Mouse (Mus musculus) heart, adult 2 months (tissue): ENCODE results near the gene Phactr2. TPM values are rescaled to one million over a fixed set of nuclear protein-coding genes. Genes with fewer than 3 reads are reported as not detected.

Experiments used
- DNase-seq, 2 experiments: peaks; one replicate each; pipeline ENCODE4 v3.0.0; 2021
- H3K27ac ChIP-seq: fragments of 200-600 bp; 2 replicates; pipeline ENCODE4 v1.8.1; 2022
- H3K27me3 ChIP-seq: fragments of 200-500 bp; 2 replicates; pipeline ENCODE4 v1.6.1; 2012; ENCODE audit warnings: mild to moderate bottlenecking, low read length, inconsistent platforms, mixed read lengths; ENCODE audit not compliant: control insufficient read depth, insufficient read depth
- H3K36me3 ChIP-seq: fragments of 200-500 bp; 2 replicates; pipeline ENCODE4 v1.6.1; 2012; ENCODE audit warnings: low read length, inconsistent platforms; ENCODE audit not compliant: control insufficient read depth, insufficient read depth
- H3K4me1 ChIP-seq: fragments of 200-500 bp; 2 replicates; pipeline ENCODE4 v1.6.1; 2011; ENCODE audit warnings: low read length; ENCODE audit not compliant: control insufficient read depth, insufficient read depth
- H3K4me3 ChIP-seq: fragments of 200-600 bp; 2 replicates; pipeline ENCODE4 v1.8.1; 2022
- H3K79me2 ChIP-seq: fragments of 200-500 bp; replicated peaks from 2 replicates; pipeline ENCODE4 v1.6.1; 2012; ENCODE audit warnings: mild to moderate bottlenecking, inconsistent platforms, low read length, moderate library complexity, mixed read lengths; ENCODE audit not compliant: control insufficient read depth, insufficient read depth
- H3K9ac ChIP-seq: fragments of 200-500 bp; 2 replicates; pipeline ENCODE4 v1.6.1; 2012; ENCODE audit warnings: low read depth, mild to moderate bottlenecking, control low read depth, inconsistent platforms, low read length, mixed read lengths
- CTCF ChIP-seq: fragments of 200-600 bp; IDR thresholded peaks from 2 replicates; pipeline ENCODE4 v1.8.1; 2022; ENCODE audit warnings: antibody characterized with exemption, mild to moderate bottlenecking, moderate library complexity
- EP300 ChIP-seq: fragments of 200-500 bp; IDR thresholded peaks from 2 replicates; pipeline ENCODE4 v1.6.1; 2011; ENCODE audit warnings: low read depth, low read length, control low read depth; ENCODE audit not compliant: insufficient read depth
- POLR2A ChIP-seq: fragments of 200-500 bp; IDR thresholded peaks from 2 replicates; pipeline ENCODE4 v1.6.1; 2011; ENCODE audit warnings: mild to moderate bottlenecking, low read depth, low read length, control low read depth; ENCODE audit not compliant: insufficient read depth
- WGBS: fragments of 180-500 bp; shearing (Covaris S2); methylation state at CpG from one replicate; pipeline ENCODE4 v1.1.7; 2018; 5-methylcytosine and 5-hydroxymethylcytosine counted together
- intact Hi-C: fragments of 180-260 bp; cut with DNase I; formaldehyde crosslinking; loops from one replicate; pipeline ENCODE4 v1.15.1; 2025
- polyA plus RNA-seq: library from polyadenylated mRNA; depleted of rRNA; stranded (reverse); fragments of >200 nt; gene quantifications from 2 replicates; pipeline ENCODE4 v1.2.3, GENCODE M21; 2012
- total RNA-seq, 2 experiments: library from RNA; stranded (reverse); gene quantifications; 2 replicates each; pipeline ENCODE4 v1.2.3; 2021

The Phactr2 gene
- total and polyA plus RNA-seq, 3 experiments, result 15.2 to 49.3 (median 47.7) TPM

DNA sequence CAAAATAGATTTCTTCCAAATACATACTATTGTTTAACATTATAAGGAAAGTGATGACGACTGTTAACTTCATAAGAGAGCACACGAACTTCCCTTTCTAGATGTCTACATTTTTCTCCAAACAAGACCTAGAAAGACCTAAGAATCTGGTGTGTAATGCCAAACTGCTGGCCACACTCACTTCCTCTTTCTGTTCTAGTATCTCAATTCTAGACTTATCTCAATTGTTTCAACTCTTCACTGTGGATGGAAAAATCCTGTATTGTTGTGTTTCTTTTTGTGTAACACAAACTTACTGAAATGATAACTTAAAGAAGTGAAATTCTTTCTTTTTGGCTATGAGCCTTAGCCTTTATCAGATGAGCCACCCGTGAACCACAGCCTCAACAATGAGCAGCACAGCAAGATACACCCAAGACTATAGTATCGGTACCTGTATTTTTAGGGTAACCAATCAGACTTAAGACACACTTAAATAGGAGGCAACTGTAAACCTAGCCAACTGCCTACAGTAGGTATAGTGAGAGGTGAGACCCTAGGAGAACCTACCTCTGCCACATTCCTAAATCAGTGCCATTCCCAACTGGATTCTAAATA lies 289.9 kb downstream of the Phactr2 start:
- intact Hi-C loops, result no loop called here
- no peaks in the 10 kb centered on the region for H3K27me3 ChIP-seq
- no peaks in the 10 kb centered on the region; the same call in 1 of the 2 replicates for H3K4me1 ChIP-seq
- WGBS, result 53% methylated on average over 4 of the region's 4 CpGs
- no peak overlapping the region for H3K4me3 ChIP-seq
- no peak for DNase-seq
- no peak overlapping the region for H3K27ac ChIP-seq
- no peaks in the 10 kb centered on the region for H3K79me2 ChIP-seq
- H3K9ac ChIP-seq, result no peak overlapping the region
- H3K36me3 ChIP-seq, result peaks cover 4% of the 10 kb centered on the region
- TF ChIP-seq CTCF, result no peak
- TF ChIP-seq EP300, result no peak
- TF ChIP-seq POLR2A, result no peak

GRCm38 (mm10) chr10:13180211-13180610 lies 294.0 kb downstream of the Phactr2 start:
- no peaks in the 10 kb centered on the region for H3K27me3 ChIP-seq
- peaks cover 7% of the 10 kb centered on the region for H3K36me3 ChIP-seq
- H3K4me1 ChIP-seq, result no peaks in the 10 kb centered on the region; the same call in 1 of the 2 replicates
- intact Hi-C loops, result no loop called here
- no peak for DNase-seq
- no peak overlapping the region for H3K27ac ChIP-seq
- no peak overlapping the region for H3K4me3 ChIP-seq
- 78% methylated on average over 7 of the region's 7 CpGs for WGBS
- TF ChIP-seq CTCF, result no peak
- TF ChIP-seq POLR2A, result no peak
- no peak for TF ChIP-seq EP300
- H3K79me2 ChIP-seq, result no peaks in the 10 kb centered on the region
- no peak overlapping the region for H3K9ac ChIP-seq

GRCm38 (mm10) chr10:13177973-13178624 lies 296.1 kb downstream of the Phactr2 start, which contains the start of gene Zc2hc1b:
Zc2hc1b (minus strand) TSS chr10:13178023.
- H3K4me1 ChIP-seq, result no peaks in the 10 kb centered on the region
- H3K27me3 ChIP-seq, result no peaks in the 10 kb centered on the region
- TF ChIP-seq EP300 (no peak), POLR2A (no peak), CTCF (no peak)
- H3K4me3 ChIP-seq, result no peak within 1 kb of the TSS
- H3K79me2 ChIP-seq, result no peaks in the 10 kb centered on the region
- H3K36me3 ChIP-seq, result peaks cover 4% of the 10 kb centered on the region
- no peak for DNase-seq
- no peak within 1 kb of the TSS for H3K27ac ChIP-seq
- intact Hi-C loops, result loop anchor here (5.0 kb wide), 1 partner anchor 91 kb away; no protein-coding TSS in a partner anchor
- 63% methylated on average over 7 of the region's 7 CpGs for WGBS
- H3K9ac ChIP-seq, result no peak within 1 kb of the TSS

GRCm38 (mm10) chr10:13175866-13176265 lies 298.3 kb downstream of the Phactr2 start:
- no peaks in the 10 kb centered on the region for H3K27me3 ChIP-seq
- 88% methylated on average over 7 of the region's 7 CpGs for WGBS
- H3K4me3 ChIP-seq, result no peak overlapping the region
- DNase-seq, result no peak
- H3K79me2 ChIP-seq, result no peaks in the 10 kb centered on the region
- TF ChIP-seq CTCF (no peak), EP300 (no peak), POLR2A (no peak)
- no peak overlapping the region for H3K27ac ChIP-seq
- intact Hi-C loops, result loop anchor here (5.0 kb wide), 1 partner anchor 89 kb away; no protein-coding TSS in a partner anchor
- peaks cover 4% of the 10 kb centered on the region for H3K36me3 ChIP-seq
- no peaks in the 10 kb centered on the region for H3K4me1 ChIP-seq
- no peak overlapping the region for H3K9ac ChIP-seq

- no peak overlapping the region for H3K27ac ChIP-seq
- H3K4me1 ChIP-seq, result no peaks in the 10 kb centered on the region
- intact Hi-C loops, result no loop called here
- WGBS, result 42% methylated on average over 10 of the region's 10 CpGs
- H3K36me3 ChIP-seq, result no peaks in the 10 kb centered on the region
- H3K4me3 ChIP-seq, result no peak overlapping the region
- no peaks in the 10 kb centered on the region for H3K27me3 ChIP-seq
- H3K79me2 ChIP-seq, result no peaks in the 10 kb centered on the region
- DNase-seq, result peak in 1 of 2 experiments; percentile 9
- TF ChIP-seq CTCF, result no peak
- TF ChIP-seq POLR2A, result no peak
- TF ChIP-seq EP300, result no peak
- H3K9ac ChIP-seq, result no peak overlapping the region
Measured at GRCm38 (mm10) chr10:13172798-13173221, 301.4 kb downstream of the Phactr2 start.

DNA sequence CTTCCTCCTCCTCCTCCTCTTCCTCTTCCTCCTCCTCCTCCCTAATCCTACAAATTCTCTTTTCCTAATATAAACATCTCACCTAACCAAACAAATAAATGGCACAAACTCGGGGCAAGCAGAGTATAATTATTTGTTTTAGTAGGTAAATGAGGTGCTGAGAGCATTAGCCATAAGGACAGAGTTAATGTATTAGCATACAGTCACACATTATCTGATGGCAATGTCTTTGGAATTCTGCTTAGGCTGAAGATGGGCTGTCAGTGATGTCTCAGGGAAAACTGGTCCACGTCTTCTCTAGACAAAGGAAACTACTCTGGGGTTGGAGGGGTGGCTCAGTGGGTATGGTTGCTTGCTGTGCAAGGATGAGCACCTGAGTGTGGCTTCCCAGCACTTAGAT lies 302.8 kb downstream of the Phactr2 start:
- H3K9ac ChIP-seq, result no peak overlapping the region
- no peak overlapping the region for H3K27ac ChIP-seq
- H3K4me1 ChIP-seq, result no peaks in the 10 kb centered on the region
- TF ChIP-seq EP300, result no peak
- no peak for TF ChIP-seq CTCF
- no peak for TF ChIP-seq POLR2A
- no peaks in the 10 kb centered on the region for H3K36me3 ChIP-seq
- no peaks in the 10 kb centered on the region for H3K27me3 ChIP-seq
- intact Hi-C loops, result no loop called here
- 64% methylated on average over 2 of the region's 2 CpGs for WGBS
- no peak overlapping the region for H3K4me3 ChIP-seq
- DNase-seq, result no peak
- no peaks in the 10 kb centered on the region for H3K79me2 ChIP-seq
